15 mouse cellular contexts compared by ENCODE assay signal in genomic region chrX:157305193-157305851, GRCm38 (mm10).
A peak's percentile ranks its signal among the peaks of the same experiment; 100 is the strongest.
DNase-seq lines count a peak whose midpoint lies in the region; ATAC-seq lines count a peak whose summit lies in the region.
"Had no signal": no experiment of that assay in that cellular context is flagged by ENCODE, and none has a peak within 500 bp of the region (broad histone marks: within the 10 kb centered on the region; RNA-seq: fewer than 3 reads in every experiment).

No protein-coding gene starts in this region.

- H3K36me3 ChIP-seq in midbrain, embryonic 15.5 days (replicated peaks): no peaks in the 10 kb centered on the region
- no peaks in the 10 kb centered on the region for H3K36me3 ChIP-seq in midbrain, embryonic 11.5 days (ENCODE audit: control insufficient read depth, insufficient read depth, low read length)
- no peaks in the 10 kb centered on the region for H3K36me3 ChIP-seq in embryonic facial prominence, embryonic 10.5 days (replicated peaks)
- H3K36me3 ChIP-seq: embryonic facial prominence, embryonic 13.5 days; limb, embryonic 12.5 days; liver, embryonic 15.5 days had no signal

- H3K4me3 ChIP-seq in midbrain, embryonic 15.5 days: no peak overlapping the region
- H3K4me3 ChIP-seq in midbrain, embryonic 11.5 days (ENCODE audit: low read depth, low read length): no peak overlapping the region
- H3K4me3 ChIP-seq in embryonic facial prominence, embryonic 10.5 days: no peak overlapping the region
- H3K4me3 ChIP-seq: embryonic facial prominence, embryonic 13.5 days; limb, embryonic 12.5 days; liver, embryonic 15.5 days had no signal

- 25% methylated on average over 6 of the region's 6 CpGs for WGBS in midbrain, embryonic 15.5 days
- 34% methylated on average over 6 of the region's 6 CpGs for WGBS in midbrain, embryonic 11.5 days
- WGBS in embryonic facial prominence, embryonic 10.5 days: 30% methylated on average over 6 of the region's 6 CpGs

- H3K27ac ChIP-seq in midbrain, embryonic 15.5 days: no peak overlapping the region
- no peak overlapping the region for H3K27ac ChIP-seq in midbrain, embryonic 11.5 days (ENCODE audit: low read depth, low read length)
- no peak overlapping the region for H3K27ac ChIP-seq in embryonic facial prominence, embryonic 10.5 days (replicated peaks)
- H3K27ac ChIP-seq: embryonic facial prominence, embryonic 13.5 days; limb, embryonic 12.5 days; liver, embryonic 15.5 days had no signal

- no peaks in the 10 kb centered on the region for H3K27me3 ChIP-seq in midbrain, embryonic 15.5 days (replicated peaks)
- H3K27me3 ChIP-seq in midbrain, embryonic 11.5 days (ENCODE audit: control insufficient read depth, insufficient read depth, low read length): no peaks in the 10 kb centered on the region
- peaks cover 22% of the 10 kb centered on the region for H3K27me3 ChIP-seq in embryonic facial prominence, embryonic 10.5 days (replicated peaks; ENCODE audit: low read depth, poor library complexity, severe bottlenecking)
- H3K27me3 ChIP-seq: liver, embryonic 15.5 days had no signal

- H3K9me3 ChIP-seq in midbrain, embryonic 15.5 days: no peaks in the 10 kb centered on the region
- H3K9me3 ChIP-seq in midbrain, embryonic 11.5 days (ENCODE audit: control insufficient read depth, low read length): no peaks in the 10 kb centered on the region
- no peaks in the 10 kb centered on the region for H3K9me3 ChIP-seq in embryonic facial prominence, embryonic 10.5 days
- H3K9me3 ChIP-seq: embryonic facial prominence, embryonic 13.5 days; limb, embryonic 12.5 days; liver, embryonic 15.5 days had no signal

- no peak for DNase-seq in midbrain, embryonic 11.5 days (ENCODE audit: low spot score, missing footprints)
- DNase-seq in cerebellum, adult 11-12 months: peak; percentile 71
- peak; percentile 9 for DNase-seq in embryonic facial prominence, embryonic 10.5 days (ENCODE audit: low spot score)
- DNase-seq in heart, adult 8-10 months (ENCODE audit: low spot score): no peak
- no peak for DNase-seq in heart, adult 9 months (ENCODE audit: low spot score in 2 of 2)
- no peak for DNase-seq in right cerebral cortex, postnatal 14 days
- DNase-seq: adrenal gland, adult 8-10 months; gastrocnemius, postnatal 36 days; kidney, adult 18-20 months; lung, postnatal 36 days had no signal

- peaks cover 5% of the 10 kb centered on the region; the same call in 1 of the 2 replicates for H3K4me1 ChIP-seq in midbrain, embryonic 15.5 days
- H3K4me1 ChIP-seq in midbrain, embryonic 11.5 days (ENCODE audit: control insufficient read depth, insufficient read depth, low read length): no peaks in the 10 kb centered on the region
- H3K4me1 ChIP-seq in embryonic facial prominence, embryonic 10.5 days: no peaks in the 10 kb centered on the region
- H3K4me1 ChIP-seq: embryonic facial prominence, embryonic 13.5 days; limb, embryonic 12.5 days; liver, embryonic 15.5 days had no signal

- H3K4me2 ChIP-seq in midbrain, embryonic 15.5 days: no peak overlapping the region
- no peak overlapping the region for H3K4me2 ChIP-seq in midbrain, embryonic 11.5 days
- H3K4me2 ChIP-seq: embryonic facial prominence, embryonic 13.5 days; hindbrain, embryonic 14.5 days; limb, embryonic 12.5 days; liver, embryonic 15.5 days had no signal

- no peak overlapping the region for H3K9ac ChIP-seq in midbrain, embryonic 15.5 days
- H3K9ac ChIP-seq in midbrain, embryonic 11.5 days (ENCODE audit: low read length): no peak overlapping the region
- H3K9ac ChIP-seq: embryonic facial prominence, embryonic 13.5 days; hindbrain, embryonic 14.5 days; limb, embryonic 12.5 days; liver, embryonic 15.5 days had no signal

- 0 out of 2 replicates have a peak, but pooled peaks have one; percentile 13 for ATAC-seq in midbrain, embryonic 15.5 days (replicated peaks)
- ATAC-seq in midbrain, embryonic 11.5 days (ENCODE audit: low FRiP score): no peak

Comparison
In these comparisons a context has a peak if more than half of its experiments do, and no peak if none do; other contexts are left out.
1. DNase-seq: peak in cerebellum, adult 11-12 months (single experiment) and embryonic facial prominence, embryonic 10.5 days (single experiment); none in midbrain, embryonic 11.5 days (single experiment), heart, adult 8-10 months (single experiment), heart, adult 9 months (0 of 2) and right cerebral cortex, postnatal 14 days (single experiment).